Mouse (Mus musculus) gastrocnemius, postnatal 36 days (tissue): ENCODE data around the gene Ehd2. TPM values are rescaled to one million over a fixed set of nuclear protein-coding genes. Genes with fewer than 3 reads are reported as not detected.

Experiments
- DNase-seq, 2 experiments: peaks; one replicate each; pipeline ENCODE4 v3.0.0; 2022
- intact Hi-C: fragments of 180-260 bp; cut with DNase I; formaldehyde crosslinking; loops from one replicate; pipeline ENCODE4 v1.15.1; 2025
- total RNA-seq, 2 experiments: library from RNA; stranded (reverse); gene quantifications; 2 replicates each; pipeline ENCODE4 v1.2.3; 2021

Ehd2 gene
- total RNA-seq, 2 experiments from 2014 or later, result 40.8 to 47.9 TPM

DNA sequence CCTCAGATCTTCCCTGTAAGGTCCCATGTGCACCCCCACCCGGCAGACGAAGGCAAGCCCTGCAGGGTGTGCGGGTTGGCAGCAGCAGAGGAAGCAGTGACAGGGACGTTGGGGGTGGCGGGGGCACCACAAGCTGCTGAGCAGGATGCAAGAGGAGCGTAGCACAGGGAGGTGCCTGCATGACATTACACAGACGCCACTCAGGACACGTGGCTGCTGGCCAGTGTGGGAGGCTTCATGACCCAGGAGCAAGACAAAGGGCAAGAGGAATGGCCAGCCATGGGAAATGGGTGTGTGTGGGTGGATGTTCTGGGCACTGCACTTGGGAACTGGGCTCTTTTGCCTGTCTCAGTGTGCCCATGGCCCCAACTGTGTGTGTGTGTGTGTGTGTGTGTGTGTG lies 12.9 kb upstream of the Ehd2 start:
- DNase-seq, result no peak
- intact Hi-C loops, result no loop called here

DNA sequence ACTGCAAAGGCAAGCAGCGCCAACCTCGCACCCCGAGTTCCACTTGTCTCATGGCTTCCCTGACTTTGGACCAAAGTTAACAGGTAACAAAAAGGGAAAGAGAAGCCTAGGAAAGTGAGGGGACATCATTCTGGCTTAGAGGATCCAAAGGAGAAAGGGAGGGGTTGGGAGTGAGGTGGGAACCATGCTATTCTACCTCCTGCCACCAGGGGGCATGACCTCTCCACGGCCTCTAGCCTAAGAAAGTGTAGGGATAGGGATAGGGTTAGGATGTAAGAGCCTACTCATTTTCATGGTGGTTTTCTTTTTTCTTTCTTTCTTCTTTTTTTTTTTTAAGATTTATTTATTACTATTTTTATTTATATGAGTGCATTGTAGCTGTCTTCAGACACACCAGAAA lies 8.5 kb upstream of the Ehd2 start:
- DNase-seq, result no peak
- intact Hi-C loops, result loop anchor here (5.0 kb wide), 2 partner anchors 171 to 296 kb away; partner anchors contain the start of gene Inafm1

DNA sequence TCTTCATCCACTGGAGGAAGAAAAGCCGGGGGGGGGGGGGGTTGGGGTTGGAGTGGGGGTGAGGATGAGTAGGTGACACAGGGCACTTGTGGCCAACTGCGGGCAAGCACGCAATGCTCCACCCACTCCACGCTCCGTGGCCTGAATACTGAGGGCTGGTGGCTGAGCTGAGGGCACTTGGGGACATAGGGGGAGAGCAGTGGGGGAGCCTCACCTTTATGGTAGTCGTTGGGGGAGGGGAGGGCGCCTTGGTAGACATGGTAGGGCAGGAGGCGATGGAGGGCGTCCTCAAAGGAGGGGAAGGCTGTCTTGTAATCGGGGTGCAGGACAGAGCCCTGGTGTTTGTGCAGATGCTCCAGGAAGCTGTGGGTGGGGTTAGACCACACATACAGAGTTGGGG lies 8.1 kb upstream of the Ehd2 start:
- no peak for DNase-seq
- intact Hi-C loops, result loop anchor here (5.0 kb wide), 2 partner anchors 172 to 297 kb away; partner anchors contain the start of gene Inafm1

DNA sequence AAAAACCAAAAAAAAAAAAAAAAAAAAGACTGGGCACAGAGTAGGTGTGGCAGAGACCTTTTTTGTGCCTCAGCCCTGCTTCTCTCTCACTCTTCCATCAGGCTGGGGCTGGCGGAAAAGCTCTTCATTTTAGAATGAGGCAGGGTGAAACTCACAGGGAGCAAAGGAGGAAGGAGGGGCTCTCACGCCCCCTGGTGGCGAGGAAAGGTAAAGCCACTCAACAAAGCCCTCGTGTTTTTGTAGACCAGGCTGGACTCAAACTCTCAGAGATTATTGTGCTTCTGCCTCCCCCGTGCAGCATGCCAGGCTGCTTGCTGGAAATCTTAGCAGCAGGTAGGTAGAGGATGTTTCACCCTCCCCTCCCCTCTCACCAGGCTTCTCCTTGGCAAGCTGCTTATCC lies 7.3 kb upstream of the Ehd2 start:
- intact Hi-C loops, result loop anchor here (5.0 kb wide), 2 partner anchors 173 to 298 kb away; partner anchors contain the start of gene Inafm1

DNA sequence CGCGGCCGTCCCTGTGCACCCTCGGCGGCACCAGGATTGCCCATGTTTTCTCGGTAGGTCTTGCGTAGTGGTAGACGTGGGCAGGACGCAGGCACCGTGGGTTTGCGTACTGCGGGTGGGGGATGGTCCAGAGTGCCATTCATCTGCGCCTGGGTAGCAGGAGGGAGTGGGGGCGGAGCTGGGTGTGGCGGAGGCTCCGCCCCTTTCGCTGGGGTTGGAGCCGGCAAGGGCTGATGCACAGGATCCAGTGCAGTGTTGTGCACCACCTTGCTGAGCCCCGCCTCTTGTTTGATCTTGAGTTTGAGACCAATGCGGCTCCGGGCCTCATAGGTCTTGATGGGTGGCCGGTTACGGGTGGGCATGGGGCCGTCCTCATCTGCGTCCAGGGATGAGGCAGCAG lies 4.9 kb upstream of the Ehd2 start:
- no peak for DNase-seq
- intact Hi-C loops, result no loop called here

More for the DNA sequence above, 7.3 kb upstream of the Ehd2 start:
- peak in 1 of 2 experiments; percentile 71 for DNase-seq

DNA sequence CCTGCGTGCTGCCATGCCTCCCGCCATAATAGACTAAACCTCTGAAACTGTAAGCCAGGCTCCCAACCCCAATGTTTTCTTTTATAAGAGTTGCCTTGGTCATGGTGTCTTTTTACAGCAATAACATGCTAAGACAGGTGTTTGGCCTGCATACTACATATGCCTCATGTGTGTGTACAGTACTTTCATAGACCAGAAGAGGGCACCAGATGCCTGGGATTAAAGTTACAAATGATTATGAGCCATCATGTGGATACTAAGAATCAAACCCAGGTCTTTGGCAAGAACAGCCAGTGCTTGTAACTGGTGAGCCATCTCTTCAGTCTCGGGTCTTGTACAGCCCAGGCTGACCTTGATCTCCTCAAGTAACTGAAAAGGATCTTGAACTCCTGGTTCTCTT lies 2.3 kb upstream of the Ehd2 start:
- no peak for DNase-seq
- intact Hi-C loops, result no loop called here

DNA sequence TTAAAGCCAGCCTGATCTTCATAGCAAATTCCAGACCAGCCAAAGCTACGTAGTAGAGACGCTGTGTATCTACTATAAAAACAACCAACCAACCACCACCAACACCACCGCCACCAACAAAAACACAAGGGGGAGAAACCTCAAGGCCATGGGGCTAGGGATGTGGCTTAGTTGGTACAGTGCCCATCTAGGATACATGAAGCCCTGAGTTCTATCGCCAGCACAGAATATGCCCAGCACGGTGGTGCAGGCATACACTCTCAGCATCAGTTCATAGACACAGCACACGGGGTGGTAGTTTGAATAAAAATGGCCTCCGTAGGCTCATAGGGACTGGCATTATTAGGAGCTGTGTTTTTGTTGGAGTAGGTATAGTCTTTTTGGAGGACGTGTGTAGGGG lies 955 bp upstream of the Ehd2 start:
- no peak for DNase-seq
- intact Hi-C loops, result no loop called here

DNA sequence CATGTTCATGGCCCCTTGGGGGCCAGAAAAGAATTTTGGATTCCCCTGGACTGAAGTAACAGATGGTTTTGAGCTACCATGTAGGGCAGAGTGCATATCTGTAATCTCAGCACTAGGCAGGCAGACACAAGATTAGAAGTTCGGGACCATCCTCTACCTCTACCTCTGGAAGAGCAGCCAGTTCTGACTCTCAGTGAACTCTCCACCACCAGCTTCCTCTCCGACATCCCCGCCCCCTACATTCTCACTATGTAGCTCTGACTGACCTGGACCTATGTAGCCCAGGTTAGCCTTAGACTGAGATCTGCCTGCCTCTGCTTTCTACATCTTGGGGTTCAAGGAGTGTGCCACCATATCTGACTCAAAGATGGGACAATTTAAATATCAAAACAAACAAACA lies 878 bp downstream of the Ehd2 start:
- intact Hi-C loops, result loop anchor here (2.0 kb wide), 1 partner anchor 36 kb away; no protein-coding TSS in a partner anchor

DNA sequence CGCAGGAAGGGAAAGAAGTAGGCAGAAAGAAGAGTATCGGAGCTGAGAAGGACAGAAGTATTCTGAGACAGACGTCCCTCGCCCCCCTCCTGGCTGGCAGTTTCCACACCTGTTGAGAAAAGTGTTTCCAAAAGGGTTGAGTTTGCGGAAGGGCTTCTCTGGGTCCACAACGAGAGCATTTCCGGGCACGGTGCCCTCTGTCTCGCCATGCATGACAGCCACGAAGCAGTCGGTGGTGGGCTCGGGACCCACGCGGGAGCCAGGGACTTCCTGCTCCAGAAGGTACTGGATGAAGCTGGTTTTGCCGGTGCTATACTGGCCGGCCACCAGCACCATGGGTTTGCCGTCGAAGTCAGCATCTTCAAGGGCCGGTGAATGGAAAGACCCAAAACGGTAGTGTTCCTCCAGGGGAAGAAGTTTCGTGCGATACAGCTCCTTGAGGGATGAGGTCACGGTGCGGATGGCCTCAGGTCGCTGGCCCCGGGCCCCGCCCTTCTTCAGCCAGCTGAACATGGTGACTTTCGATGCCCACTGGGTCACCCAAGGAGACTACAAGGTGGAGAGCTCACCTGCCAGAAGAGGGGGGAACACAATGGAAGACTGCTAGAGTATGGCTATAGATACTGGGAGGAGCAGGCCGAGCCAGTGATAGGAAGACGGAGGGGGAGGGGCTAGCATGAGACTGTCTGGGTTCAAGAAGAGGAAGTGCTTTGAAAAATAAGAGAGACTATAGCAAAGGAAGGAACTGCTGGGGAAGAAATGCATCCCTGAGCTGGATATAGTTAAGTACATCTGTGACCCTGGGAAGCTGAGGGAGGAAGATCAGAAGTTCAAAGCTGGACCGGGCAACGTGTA lies 3.3 kb downstream of the Ehd2 start:
- no peak for DNase-seq
- intact Hi-C loops, result no loop called here

More for the DNA sequence above, 878 bp downstream of the Ehd2 start:
- DNase-seq, result no peak

DNA sequence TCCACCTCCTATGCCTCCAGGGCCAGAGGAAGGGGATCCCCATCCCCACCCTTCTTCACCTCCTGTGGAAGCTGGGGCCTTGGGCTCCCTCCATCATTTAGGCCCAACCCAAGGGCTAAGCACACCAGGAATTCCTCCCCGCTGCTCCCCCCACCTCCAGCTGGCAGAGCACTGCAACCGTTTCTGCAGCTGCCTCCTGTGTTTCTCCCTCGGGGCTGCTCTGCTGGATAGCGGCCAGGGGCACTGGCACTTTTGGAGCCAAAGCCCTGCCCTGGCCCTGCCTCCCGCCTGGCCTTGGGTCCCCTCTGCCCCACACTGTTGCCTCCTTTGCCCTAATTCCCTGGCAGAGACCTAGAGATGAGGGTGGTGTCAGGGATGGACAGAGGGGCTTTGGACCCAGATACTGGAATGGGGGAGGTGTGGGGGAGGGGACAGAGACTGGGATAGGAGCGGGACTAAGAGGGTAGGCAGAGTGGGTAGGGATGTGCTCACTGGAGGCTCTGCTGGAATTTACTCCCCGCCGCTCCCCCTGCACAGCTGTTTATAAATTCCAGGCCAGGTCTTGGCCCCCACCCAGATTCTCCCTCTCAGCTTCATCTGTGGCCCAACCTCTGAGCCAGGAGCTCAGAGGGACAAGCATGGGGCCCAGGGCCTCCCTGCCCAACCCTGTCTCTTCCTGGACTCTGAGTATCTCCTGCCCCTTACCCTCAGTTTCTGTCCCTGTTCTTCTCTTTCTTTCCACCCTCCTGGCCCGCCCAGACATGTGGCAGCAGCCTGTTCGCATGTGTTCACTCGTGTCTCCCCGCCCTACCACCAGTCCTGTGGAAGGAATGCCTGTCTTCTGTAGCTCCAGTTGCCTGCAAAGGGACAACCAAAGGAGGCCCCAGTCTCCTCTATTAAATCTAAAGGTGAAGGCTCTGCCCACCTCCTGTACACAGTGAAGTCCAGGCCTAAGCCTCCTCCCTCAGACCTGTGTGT lies 4.8 kb downstream of the Ehd2 start:
- DNase-seq, result peak; percentile 91 to 94
- intact Hi-C loops, result no loop called here

DNA sequence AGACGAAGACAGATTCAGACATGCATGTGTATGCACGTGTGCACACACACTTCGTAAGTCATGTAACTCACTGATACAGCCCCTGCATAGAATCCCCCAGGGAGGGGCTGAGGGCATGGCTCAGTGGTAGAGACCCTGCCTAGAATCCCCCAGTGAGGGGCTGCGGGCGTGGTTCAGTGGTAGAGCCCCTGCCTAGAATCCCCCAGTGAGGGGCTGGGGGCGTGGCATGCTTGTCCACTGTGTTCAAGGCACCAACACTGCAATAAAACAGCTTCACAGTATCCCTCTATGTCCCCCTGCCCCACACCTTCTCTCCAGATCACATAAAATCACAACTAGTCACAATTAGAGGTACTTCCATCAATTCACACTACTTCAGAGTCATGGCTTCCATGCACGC lies 5.6 kb downstream of the Ehd2 start:
- DNase-seq, result no peak
- intact Hi-C loops, result no loop called here

DNA sequence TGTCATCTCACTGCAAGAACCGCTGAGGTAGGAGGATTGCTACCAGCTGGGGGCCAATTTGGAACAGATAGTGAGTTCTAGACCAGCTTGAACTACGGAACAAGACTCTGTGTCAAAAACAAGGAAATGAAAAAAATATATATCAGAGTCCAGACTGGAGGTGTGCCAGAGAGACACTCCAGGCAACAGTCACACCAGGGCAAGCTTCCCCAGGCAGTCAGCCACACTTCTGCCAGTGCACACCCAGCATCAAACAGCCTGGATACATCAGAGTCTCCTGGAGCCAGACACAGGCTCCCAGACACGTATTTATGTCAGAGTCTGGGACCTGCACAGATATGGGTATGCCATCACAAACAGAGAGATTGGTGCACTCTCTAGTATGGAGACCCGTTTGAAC lies 6.1 kb downstream of the Ehd2 start:
- intact Hi-C loops, result no loop called here
- DNase-seq, result no peak

DNA sequence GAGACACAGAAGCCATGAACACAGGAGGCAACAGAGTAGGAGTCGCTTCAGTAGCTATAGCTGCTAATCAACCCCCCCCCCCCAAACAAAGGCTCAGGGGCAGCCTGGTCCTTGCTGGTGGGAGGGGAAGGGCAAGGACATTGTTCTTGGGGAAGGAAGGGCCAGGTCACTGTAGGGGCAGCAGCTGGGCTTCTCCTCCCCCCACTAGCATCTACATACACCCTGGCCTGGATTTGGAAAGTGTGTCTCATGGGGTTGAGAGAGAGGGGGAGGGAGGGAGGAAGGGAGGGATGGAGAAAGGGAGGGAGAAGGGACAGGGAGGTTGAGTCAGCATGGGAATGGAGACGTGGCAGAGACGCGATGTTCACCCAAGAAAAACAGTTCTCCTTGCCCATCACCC lies 6.7 kb downstream of the Ehd2 start:
- no peak for DNase-seq
- intact Hi-C loops, result no loop called here

DNA sequence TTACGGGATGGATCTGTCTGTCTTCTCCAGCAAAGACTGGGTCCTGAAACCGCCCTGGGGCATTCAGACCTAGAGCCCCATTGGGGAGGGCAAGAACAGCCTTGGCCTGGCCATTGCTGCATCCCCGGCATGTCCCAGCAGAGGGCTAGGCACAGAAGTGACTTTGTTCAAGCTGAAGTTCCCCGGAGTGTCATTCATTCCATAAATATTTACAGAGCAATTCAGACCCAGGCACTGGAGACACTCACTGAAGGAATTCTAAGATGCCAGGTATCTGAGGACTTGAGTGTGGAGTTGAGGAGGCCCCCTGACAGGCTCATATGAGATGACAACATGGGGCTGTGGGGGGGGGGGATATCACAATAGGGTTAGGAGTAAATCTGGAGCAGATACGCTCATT lies 11.2 kb downstream of the Ehd2 start:
- intact Hi-C loops, result no loop called here
- DNase-seq, result no peak

DNA sequence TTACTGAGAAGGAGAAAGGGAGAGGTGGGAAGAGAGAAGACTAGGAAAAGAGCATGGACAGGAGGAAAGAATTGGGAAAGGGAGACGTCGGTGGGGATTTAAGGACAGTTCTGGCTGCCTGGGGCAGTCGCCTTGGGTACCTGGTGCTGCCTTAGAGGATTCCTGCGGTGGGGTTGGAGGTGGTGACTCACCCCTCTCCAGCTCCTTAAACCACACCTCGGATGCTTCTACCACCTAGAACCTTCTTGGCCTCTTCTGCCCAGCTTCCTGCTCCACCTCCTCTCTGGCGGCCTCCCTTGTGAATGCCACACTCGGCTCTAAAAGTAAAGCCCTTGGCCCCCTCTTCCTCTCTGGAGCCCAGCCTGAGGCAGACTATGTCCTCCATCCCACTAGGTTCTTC lies 11.9 kb downstream of the Ehd2 start:
- no peak for DNase-seq
- intact Hi-C loops, result no loop called here

DNA sequence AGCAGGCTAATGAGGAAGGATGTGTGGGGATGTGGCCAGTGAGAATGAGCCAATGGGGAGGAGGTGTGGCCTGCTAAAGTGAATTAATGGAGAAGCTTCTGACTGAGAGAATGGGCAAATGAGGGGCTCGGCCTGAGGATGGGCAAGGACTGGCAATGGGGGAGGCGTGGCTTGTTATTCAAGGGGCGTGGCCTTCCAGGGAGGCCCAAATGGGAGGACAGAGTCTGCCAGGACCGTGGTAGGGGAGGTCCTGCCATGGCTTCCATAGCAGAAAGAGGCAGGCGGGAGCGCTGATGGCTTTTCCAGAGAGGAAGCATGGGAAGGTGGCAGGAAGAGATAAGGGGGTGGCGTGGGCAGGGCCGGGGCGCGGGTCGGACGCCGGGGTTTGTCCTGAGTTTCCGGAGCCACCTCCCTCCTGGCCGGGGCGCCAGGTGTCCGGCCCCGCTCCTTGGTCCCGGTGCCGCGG lies 12.4 kb downstream of the Ehd2 start:
- peak; percentile 58 to 65 for DNase-seq
- intact Hi-C loops, result no loop called here

DNA sequence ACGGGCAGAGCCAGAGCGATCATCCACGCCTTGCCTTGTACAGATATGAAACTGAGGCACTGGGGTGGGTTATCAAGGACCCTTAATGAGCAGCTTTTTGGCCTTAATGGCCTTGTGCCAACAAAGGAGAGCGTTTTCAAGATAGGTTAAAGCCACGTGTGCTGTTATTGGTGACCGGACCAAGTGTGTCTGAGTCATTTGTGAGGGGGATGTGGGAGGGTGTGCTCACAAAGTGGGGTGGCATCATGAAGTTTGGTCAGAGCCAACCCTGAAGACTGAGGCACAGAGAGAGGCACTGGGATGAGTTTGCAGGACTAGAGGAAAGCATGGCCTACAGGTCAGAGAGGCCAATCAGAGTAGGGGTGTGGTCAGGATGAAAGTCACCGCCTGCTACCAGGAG lies 12.9 kb downstream of the Ehd2 start:
- no peak for DNase-seq
- intact Hi-C loops, result no loop called here

DNA sequence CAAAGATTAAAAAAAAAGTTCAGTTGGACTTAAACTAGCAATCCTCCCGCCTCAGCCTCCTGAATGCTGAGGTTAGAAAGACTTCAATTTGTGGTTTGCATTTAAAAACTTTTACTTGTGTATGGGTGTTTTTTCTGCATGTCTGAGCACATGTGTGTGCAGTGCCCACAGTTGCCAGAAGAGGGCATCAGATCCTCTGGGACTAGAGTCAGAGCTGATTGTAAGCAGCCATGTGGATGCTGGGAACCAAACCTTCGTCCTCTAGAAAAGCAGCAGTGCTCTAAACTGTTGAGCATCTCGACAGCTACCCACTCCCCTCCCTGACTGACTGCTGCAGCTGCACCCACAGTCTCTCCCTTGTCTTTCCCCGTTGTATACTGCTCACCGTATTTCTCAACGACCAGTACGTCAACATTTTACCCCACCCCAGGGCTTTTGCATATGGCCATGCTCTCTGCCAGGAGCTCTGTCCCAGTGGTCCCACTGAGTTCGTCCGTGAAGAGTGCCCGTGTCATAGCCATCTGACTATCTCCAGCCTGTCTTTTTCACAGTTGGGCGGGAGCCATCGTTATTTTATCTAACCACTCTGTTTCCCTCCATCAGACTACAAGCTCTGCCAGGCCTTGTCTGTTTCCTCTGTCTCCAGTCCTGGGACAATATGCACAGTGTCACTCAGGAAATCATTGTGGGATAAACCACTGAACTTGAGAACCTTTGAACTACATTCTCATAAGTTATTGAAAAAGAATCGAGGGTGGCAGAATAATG lies 13.9 kb downstream of the Ehd2 start:
- intact Hi-C loops, result no loop called here

DNA sequence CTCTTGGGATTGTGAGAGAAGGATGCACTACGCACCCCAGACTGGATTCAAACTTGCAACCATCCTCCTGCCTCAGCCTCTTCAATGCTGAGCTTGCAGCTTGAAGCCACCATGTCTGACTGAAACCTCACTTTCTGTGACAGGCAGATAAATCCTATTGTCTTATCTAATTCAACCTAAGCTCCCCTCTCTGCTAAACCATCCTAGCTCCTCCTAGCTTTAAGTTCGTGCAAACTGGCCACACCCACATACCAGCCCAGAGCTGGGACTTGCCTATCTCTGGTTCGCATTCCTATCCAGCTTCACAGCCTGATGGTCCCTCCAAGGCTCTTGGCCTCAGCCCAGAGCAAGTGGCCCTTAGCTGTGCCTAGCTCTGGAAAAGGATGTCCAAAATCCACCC lies 15.0 kb downstream of the Ehd2 start:
- intact Hi-C loops, result no loop called here
- no peak for DNase-seq

More for the DNA sequence above, 13.9 kb downstream of the Ehd2 start:
- no peak for DNase-seq

DNA sequence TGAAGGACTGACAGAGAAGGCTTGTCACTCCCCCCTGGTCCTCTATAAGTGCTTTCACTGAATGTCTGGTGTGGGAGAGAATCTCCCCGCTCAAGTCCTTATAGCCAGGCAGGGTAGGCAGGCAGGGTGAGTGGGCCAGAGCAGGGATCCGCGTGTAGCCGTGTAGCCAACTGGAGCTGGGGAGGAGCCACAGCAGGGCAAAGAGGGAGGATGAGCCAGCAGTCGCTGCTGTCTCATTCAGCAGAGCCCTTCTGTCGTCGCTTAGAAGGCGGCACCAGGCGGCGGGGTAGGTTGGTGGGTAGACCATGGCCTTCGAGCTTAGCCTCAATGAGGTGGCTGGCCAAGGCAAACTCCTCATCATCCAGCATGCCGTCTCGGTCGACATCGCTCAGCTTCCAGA lies 17.4 kb downstream of the Ehd2 start:
- intact Hi-C loops, result no loop called here
- DNase-seq, result no peak
